Mouse (Mus musculus) brown adipose tissue, adult 24 weeks (tissue): ENCODE measurements around the gene B3gnt3. TPM values are rescaled to one million over a fixed set of nuclear protein-coding genes. Genes with fewer than 3 reads are reported as not detected.
"Not testable (repeated sequence)": the region's sequence is repeated elsewhere in the genome, so short reads cannot be mapped to it uniquely, and the experiment has no call there.

Experiments
- H3K27ac ChIP-seq: fragments of 200-500 bp; replicated peaks from 2 replicates; pipeline ENCODE4 v1.5.1; 2012; ENCODE audit warnings: low read depth, mild to moderate bottlenecking, low read length
- H3K4me1 ChIP-seq: fragments of 200-500 bp; 2 replicates; pipeline ENCODE4 v1.6.1; 2012; ENCODE audit warnings: low read length, mixed read lengths; ENCODE audit not compliant: control insufficient read depth, insufficient read depth, insufficient read length
- H3K4me3 ChIP-seq: fragments of 200-500 bp; 2 replicates; pipeline ENCODE4 v1.5.1; 2012; ENCODE audit warnings: low read depth, mild to moderate bottlenecking, low read length, moderate library complexity; ENCODE audit not compliant: insufficient read depth
- polyA plus RNA-seq: library from polyadenylated mRNA; stranded (reverse); fragments of >200 nt; gene quantifications from 2 replicates; pipeline ENCODE4 v1.2.4, GENCODE M21; 2012; ENCODE audit not compliant: missing spikeins, insufficient read depth, insufficient read length

B3gnt3 gene
- polyA plus RNA-seq, 1 experiment, result 1.5 TPM

- Histone ChIP-seq H3K4me1 (no peaks in the 10 kb centered on the region), H3K4me3 (no peak overlapping the region), H3K27ac (no peak overlapping the region)
Observed at GRCm38 (mm10) chr8:71719928-71720457, 18.4 kb upstream of the B3gnt3 start.

- H3K4me1 ChIP-seq, result no peaks in the 10 kb centered on the region
- no peak overlapping the region for H3K4me3 ChIP-seq
- no peak overlapping the region for H3K27ac ChIP-seq
Observed at GRCm38 (mm10) chr8:71719218-71719617, 17.6 kb upstream of the B3gnt3 start.

GRCm38 (mm10) chr8:71718252-71718651 lies 16.7 kb upstream of the B3gnt3 start:
- no peak overlapping the region for H3K4me3 ChIP-seq
- no peak overlapping the region for H3K27ac ChIP-seq
- H3K4me1 ChIP-seq, result no peaks in the 10 kb centered on the region

- Histone ChIP-seq H3K27ac (no peak overlapping the region), H3K4me1 (no peaks in the 10 kb centered on the region), H3K4me3 (no peak overlapping the region)
Observed at GRCm38 (mm10) chr8:71717096-71717495, 15.5 kb upstream of the B3gnt3 start.

DNA sequence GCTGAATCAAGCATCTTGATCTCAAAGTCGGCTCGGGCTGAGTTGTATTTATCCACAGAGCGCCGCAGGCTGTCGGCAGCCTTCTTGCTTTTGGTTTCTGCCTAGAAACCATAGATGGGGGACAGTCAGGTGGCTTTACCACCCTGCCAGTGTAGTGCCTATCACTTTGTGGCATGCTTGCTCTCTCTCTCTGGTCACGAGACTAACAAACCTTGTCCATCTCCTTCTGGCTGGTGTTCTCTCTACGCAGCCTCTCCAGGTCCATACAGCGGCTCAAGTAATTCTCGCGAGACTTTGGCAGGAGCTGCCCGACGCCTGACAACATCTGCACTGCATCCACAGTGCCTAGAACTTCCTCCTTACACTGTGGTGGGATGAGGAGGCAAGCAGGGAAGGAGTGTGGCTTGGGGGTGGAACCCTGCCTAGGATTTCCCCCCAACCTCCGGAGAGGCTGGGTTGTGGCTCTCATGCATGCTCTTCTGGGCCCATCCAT lies 15.0 kb upstream of the B3gnt3 start:
- Histone ChIP-seq H3K27ac (no peak overlapping the region), H3K4me1 (no peaks in the 10 kb centered on the region), H3K4me3 (no peak overlapping the region)

DNA sequence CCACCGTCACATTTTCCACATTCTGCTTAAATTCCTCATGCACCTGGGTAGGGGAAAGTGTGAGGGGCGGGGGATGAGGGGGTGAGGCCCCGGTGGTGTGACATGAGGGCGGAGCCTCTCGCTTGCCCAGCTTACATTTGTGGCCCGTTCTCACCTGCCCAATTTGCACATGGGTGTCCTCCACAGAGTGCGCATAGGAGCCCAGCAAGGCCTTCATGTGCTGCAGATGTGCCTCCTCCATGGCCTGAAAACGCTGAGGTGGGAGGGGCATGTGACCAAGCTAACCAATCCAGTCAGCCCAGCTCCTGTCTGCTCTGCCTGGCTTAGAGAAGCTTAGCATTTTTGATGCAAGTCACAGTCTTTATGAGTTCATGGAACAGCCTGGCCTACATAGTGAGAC lies 13.9 kb upstream of the B3gnt3 start:
- no peak overlapping the region for H3K27ac ChIP-seq
- H3K4me3 ChIP-seq, result no peak overlapping the region
- H3K4me1 ChIP-seq, result no peaks in the 10 kb centered on the region

GRCm38 (mm10) chr8:71711574-71711973 lies 10.0 kb upstream of the B3gnt3 start:
- Histone ChIP-seq H3K27ac (no peak overlapping the region), H3K4me1 (no peaks in the 10 kb centered on the region), H3K4me3 (no peak overlapping the region)

GRCm38 (mm10) chr8:71709800-71710446 lies 8.3 kb upstream of the B3gnt3 start:
- Histone ChIP-seq H3K27ac (no peak overlapping the region), H3K4me1 (no peaks in the 10 kb centered on the region), H3K4me3 (no peak overlapping the region)

DNA sequence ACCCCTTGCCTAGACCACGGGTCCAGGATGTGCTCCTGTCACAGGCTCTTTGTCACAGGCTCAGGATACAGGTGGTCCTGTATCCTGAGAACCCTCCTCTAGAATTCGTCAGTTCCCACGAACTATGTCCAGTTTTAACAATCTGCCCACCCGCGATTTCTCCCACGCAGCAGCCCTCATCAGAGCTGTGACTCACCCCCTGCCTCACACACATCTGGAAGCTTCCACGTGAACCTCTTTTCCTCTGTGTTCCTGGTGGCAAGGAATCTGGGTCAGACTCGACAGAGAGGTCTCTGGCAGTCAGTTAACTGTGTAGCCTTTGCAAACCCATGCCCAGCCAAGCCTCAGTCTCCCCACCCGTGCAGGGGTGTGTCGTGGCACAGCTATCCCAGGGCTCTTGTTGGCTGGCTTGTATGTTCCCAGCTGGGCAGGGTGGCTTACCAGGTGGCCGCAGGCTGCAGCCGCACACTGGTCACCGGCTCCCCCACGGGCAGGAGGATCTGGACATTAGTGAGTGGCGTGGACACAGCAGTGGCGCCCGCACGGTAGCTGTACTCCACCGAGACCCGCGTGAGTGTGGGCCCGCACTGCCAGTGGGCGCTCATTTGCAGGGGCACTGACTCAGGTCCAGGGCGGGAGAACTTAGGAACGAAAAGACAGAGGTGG lies 7.7 kb upstream of the B3gnt3 start:
- Histone ChIP-seq H3K4me3 (no peak overlapping the region), H3K4me1 (no peaks in the 10 kb centered on the region), H3K27ac (no peak overlapping the region)

GRCm38 (mm10) chr8:71707874-71708273 lies 6.3 kb upstream of the B3gnt3 start:
- H3K4me3 ChIP-seq, result no peak overlapping the region
- no peak overlapping the region for H3K27ac ChIP-seq
- no peaks in the 10 kb centered on the region for H3K4me1 ChIP-seq

GRCm38 (mm10) chr8:71703400-71703799 lies 1.8 kb upstream of the B3gnt3 start:
- not testable (repeated sequence) for H3K27ac ChIP-seq, H3K4me3 ChIP-seq, H3K4me1 ChIP-seq

DNA sequence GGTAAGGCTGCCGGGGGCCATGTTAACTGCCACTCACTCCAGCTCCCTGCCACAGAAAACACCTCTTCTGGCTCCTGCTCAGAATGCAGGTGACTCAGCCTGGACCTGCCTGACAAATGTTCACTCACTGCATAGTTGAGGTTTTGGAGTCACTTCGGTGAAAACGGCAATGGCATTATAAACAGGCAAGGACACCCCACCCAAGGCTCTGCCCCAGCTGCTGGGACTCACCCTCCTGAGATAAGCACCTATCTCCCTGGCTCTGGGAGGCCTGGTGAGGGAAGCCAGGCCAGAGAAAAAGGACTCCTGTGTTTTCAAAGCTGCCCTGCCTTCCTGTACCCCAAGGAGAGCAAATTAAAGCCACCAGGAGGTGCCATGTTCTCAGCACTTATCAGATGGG lies 1.3 kb upstream of the B3gnt3 start:
- Histone ChIP-seq H3K4me1 (no peaks in the 10 kb centered on the region), H3K4me3 (no peak overlapping the region), H3K27ac (no peak overlapping the region)

GRCm38 (mm10) chr8:71702087-71702432 lies 471 bp upstream of the B3gnt3 start:
- 0 out of 2 replicates have a peak overlapping the region, but pooled peaks have one; percentile 55 for H3K27ac ChIP-seq
- H3K4me1 ChIP-seq, result no peaks in the 10 kb centered on the region
- H3K4me3 ChIP-seq, result peak overlapping the region; percentile 34

DNA sequence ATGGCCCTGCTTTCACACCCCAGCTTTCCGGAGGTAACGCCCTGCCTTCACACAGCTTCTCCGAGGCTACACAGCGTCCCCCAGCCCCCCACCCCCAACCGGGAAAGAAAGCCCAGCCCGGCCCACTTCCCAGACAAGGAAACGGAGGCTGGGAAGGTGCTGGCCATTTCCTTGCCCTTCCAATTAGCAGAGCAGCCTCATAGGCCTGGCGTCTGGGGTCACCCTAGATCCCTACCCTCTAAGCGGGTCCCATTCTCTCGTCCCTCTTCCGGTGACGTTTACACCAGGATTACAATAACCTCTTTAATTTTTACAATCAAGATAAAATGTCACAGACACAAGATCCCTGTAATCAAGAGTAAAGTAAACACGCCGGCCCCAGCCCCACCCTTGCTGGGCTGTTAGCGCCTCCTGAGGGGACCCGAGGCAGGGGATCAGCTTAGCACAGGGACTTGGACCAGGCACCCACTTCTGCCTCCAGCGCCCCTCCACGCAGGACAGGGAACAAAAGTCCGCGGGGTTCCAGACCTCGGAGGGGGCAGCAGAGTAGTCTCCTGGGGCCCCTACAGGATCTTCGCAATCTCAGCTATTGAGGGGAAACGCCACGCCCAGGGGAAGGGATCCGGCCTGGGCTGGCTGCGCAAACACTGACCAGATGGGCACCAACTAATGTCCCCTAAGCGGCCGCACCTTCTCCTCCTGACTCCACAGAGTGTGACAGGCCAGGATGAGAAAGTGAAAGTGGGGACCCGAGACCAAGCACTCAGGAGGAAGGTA lies 908 bp downstream of the B3gnt3 start:
- H3K4me1 ChIP-seq, result no peaks in the 10 kb centered on the region
- peak overlapping the region; percentile 83 for H3K4me3 ChIP-seq
- peak overlapping the region; percentile 94 for H3K27ac ChIP-seq

DNA sequence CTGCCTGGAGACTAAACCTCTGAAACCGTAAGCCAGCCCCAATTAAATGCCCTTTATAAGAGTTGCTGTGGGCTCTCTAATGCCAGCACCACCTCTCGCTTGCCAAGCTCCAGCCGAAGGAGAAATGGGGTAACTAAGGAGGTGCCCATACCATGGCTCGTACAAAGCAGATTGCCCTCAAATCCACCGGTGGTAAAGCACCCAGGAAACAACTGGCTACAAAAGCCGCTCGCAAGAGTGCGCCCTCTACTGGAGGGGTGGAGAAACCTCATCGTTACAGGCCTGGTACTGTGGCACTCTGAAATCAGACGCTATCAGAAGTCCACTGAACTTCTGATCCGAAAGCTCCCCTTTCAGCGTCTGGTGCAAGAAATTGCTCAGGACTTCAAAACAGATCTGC lies 6.1 kb downstream of the B3gnt3 start:
- not testable (repeated sequence) for H3K27ac ChIP-seq, H3K4me1 ChIP-seq, H3K4me3 ChIP-seq
